Mouse (Mus musculus): ENCODE measurements around the gene Ccnb2.

- peak; percentile 60 for TF ChIP-seq CTCF (IDR thresholded peaks at IDR 0.05)
- no peak for TF ChIP-seq POLR2A (IDR thresholded peaks at IDR 0.05; ENCODE audit: insufficient read depth, low read depth, low read length)
- TF ChIP-seq EP300 (IDR thresholded peaks at IDR 0.05; ENCODE audit: insufficient read depth, low read depth, low read length): no peak
Observed at GRCm38 (mm10) chr9:70395617-70396016, 25.7 kb downstream of the Ccnb2 start.

Data from heart, adult 2 months (tissue).